Mouse (Mus musculus) heart, adult 18-20 months (tissue): ENCODE data around the gene Dip2c. TPM values are rescaled to one million over a fixed set of nuclear protein-coding genes. Genes with fewer than 3 reads are reported as not detected.

Experiments
- total RNA-seq, 2 experiments: library from RNA; stranded (reverse); gene quantifications; 2 replicates each; pipeline ENCODE4 v1.2.3; 2021

Gene Dip2c
- total RNA-seq, 2 experiments from 2014 or later: 41.0 to 43.2 TPM

Other genes starting within 250 kb of the Dip2c start
- gene Larp4b, start 182.6 kb upstream of the Dip2c start, total RNA-seq: 10 to 100 TPM; 63.8 to 75.7 TPM